Mouse (Mus musculus) neural tube, postnatal 0 days (tissue): ENCODE measurements around the gene Prpf18. TPM values are rescaled to one million over a fixed set of nuclear protein-coding genes. Genes with fewer than 3 reads are reported as not detected.

Source experiments
- polyA plus RNA-seq: library from polyadenylated mRNA; unstranded; fragments of >200 nt; fragmentation: Nextera tagmentation; extraction: Ambion mirVana; gene quantifications from 2 replicates; pipeline ENCODE4 v1.2.1, GENCODE M21; 2015

The Prpf18 gene
- 28.4 and 29.6 TPM in 2 replicates for polyA plus RNA-seq

GRCm38 (mm10) chr2:4651500-4652285, at the start of gene Prpf18:
Gene Prpf18, minus strand, starts transcription at chr2:4652113.

Other genes with a start within 250 kb of the Prpf18 start
- gene Bend7, start 65.7 kb upstream of the Prpf18 start, polyA plus RNA-seq = 7.6 and 7.7 TPM in 2 replicates
- gene Sephs1, start 229.5 kb upstream of the Prpf18 start, polyA plus RNA-seq = 37.5 and 39.0 TPM in 2 replicates